Mouse (Mus musculus) myocyte (in vitro differentiated cells): ENCODE data around the gene Exosc2. TPM values are rescaled to one million over a fixed set of nuclear protein-coding genes. Genes with fewer than 3 reads are reported as not detected.

ENCODE experiments used
- H3K27me3 ChIP-seq: one replicate; pipeline ENCODE4 v1.6.1; 2011; ENCODE audit not compliant: control insufficient read depth, insufficient read depth, insufficient read length
- H3K36me3 ChIP-seq: one replicate; pipeline ENCODE4 v1.6.1; 2011; ENCODE audit not compliant: control insufficient read depth, insufficient read depth
- H3K4me2 ChIP-seq: one replicate; pipeline ENCODE4 v1.6.1; 2011; ENCODE audit warnings: low read depth, control low read depth
- H3K4me3 ChIP-seq: one replicate; pipeline ENCODE4 v1.5.1; 2011; ENCODE audit warnings: mild to moderate bottlenecking, control low read depth, moderate library complexity
- H3K79me2 ChIP-seq: one replicate; pipeline ENCODE4 v1.6.1; 2011; ENCODE audit not compliant: control insufficient read depth, insufficient read depth
- H3ac ChIP-seq: one replicate; pipeline ENCODE4 v1.6.1; 2011; ENCODE audit not compliant: control insufficient read depth, insufficient read length
- CEBPB ChIP-seq: IDR thresholded peaks from 2 replicates; pipeline ENCODE4 v1.6.1; 2011; ENCODE audit warnings: mild to moderate bottlenecking, moderate library complexity; ENCODE audit not compliant: poor library complexity, insufficient read depth, severe bottlenecking
- E2F4 ChIP-seq: IDR thresholded peaks from one replicate; pipeline ENCODE4 v1.6.1; 2011; ENCODE audit warnings: mild to moderate bottlenecking, control low read depth, moderate library complexity; ENCODE audit not compliant: insufficient read depth
- MAX ChIP-seq: IDR thresholded peaks from one replicate; pipeline ENCODE4 v1.6.1; 2011; ENCODE audit warnings: low read depth, mild to moderate bottlenecking, control low read depth
- MYOD1 ChIP-seq, 3 experiments: IDR thresholded peaks; one replicate each; pipeline ENCODE4 v1.6.1; 2011; ENCODE audit warnings: control low read depth in 2 of 3, low read depth in 2 of 3, mild to moderate bottlenecking in 2 of 3, moderate library complexity in 1 of 3; ENCODE audit not compliant: insufficient read length in 2 of 3, control insufficient read depth in 1 of 3
- MYOG ChIP-seq, 3 experiments: IDR thresholded peaks; one replicate each; pipeline ENCODE4 v1.6.1; 2011; ENCODE audit warnings: control low read depth in 2 of 3, low read depth in 2 of 3, mild to moderate bottlenecking in 2 of 3; ENCODE audit not compliant: insufficient read length in 2 of 3, control insufficient read depth in 1 of 3, insufficient read depth in 1 of 3
- POLR2A ChIP-seq: IDR thresholded peaks from one replicate; pipeline ENCODE4 v1.6.1; 2011; ENCODE audit warnings: low read depth, mild to moderate bottlenecking, control low read depth, moderate library complexity; ENCODE audit not compliant: insufficient read length
- POLR2AphosphoS2 ChIP-seq: IDR thresholded peaks from one replicate; pipeline ENCODE4 v1.6.1; 2011; ENCODE audit warnings: low read depth, control low read depth; ENCODE audit not compliant: insufficient read length
- REST ChIP-seq: IDR thresholded peaks from one replicate; pipeline ENCODE4 v1.6.1; 2011; ENCODE audit warnings: mild to moderate bottlenecking, control low read depth, moderate library complexity; ENCODE audit not compliant: insufficient read depth, insufficient read length
- SRF ChIP-seq: IDR thresholded peaks from one replicate; pipeline ENCODE4 v1.6.1; 2011; ENCODE audit warnings: low read depth; ENCODE audit not compliant: control insufficient read depth, insufficient read length
- TCF12 ChIP-seq: IDR thresholded peaks from one replicate; pipeline ENCODE4 v1.6.1; 2011; ENCODE audit warnings: mild to moderate bottlenecking, control low read depth; ENCODE audit not compliant: poor library complexity, insufficient read depth, severe bottlenecking
- TCF3 ChIP-seq: IDR thresholded peaks from one replicate; pipeline ENCODE4 v1.6.1; 2011; ENCODE audit warnings: low read depth, control low read depth; ENCODE audit not compliant: insufficient read length
- USF1 ChIP-seq: IDR thresholded peaks from one replicate; pipeline ENCODE4 v1.6.1; 2011; ENCODE audit warnings: low read depth, mild to moderate bottlenecking, control low read depth, moderate library complexity
- polyA plus RNA-seq: library from polyadenylated mRNA; unstranded; fragments of >200 nt; fragmentation: generic; extraction: Trizol; gene quantifications from one replicate; pipeline ENCODE4 v1.2.1, GENCODE M21; 2012; ENCODE audit warnings: missing spikeins

Exosc2 gene
- polyA plus RNA-seq, 1 experiment = 25.4 TPM

GRCm38 (mm10) chr2:31724730-31725490 lies 54.4 kb downstream of the Exosc2 start:
- Histone ChIP-seq H3K4me2 (no peak overlapping the region), H3K36me3 (no peaks in the 10 kb centered on the region)
- TF ChIP-seq TCF3 = no peak
- TF ChIP-seq MYOG (IDR thresholded peaks at IDR 0.05; ENCODE audit: control insufficient read depth in 1 of 3, insufficient read depth in 1 of 3, insufficient read length in 2 of 3, low read depth in 2 of 3) = no peak
- no peak for TF ChIP-seq POLR2A
- TF ChIP-seq POLR2AphosphoS2 = no peak
- no peak for TF ChIP-seq SRF
- TF ChIP-seq MAX = no peak
- TF ChIP-seq E2F4 = no peak
- TF ChIP-seq REST = no peak
- no peak for TF ChIP-seq MYOD1 (IDR thresholded peaks at IDR 0.05; ENCODE audit: control insufficient read depth in 1 of 3, insufficient read length in 2 of 3, low read depth in 2 of 3)
- no peak for TF ChIP-seq USF1

GRCm38 (mm10) chr2:31727576-31728277 lies 57.2 kb downstream of the Exosc2 start:
- H3K79me2 ChIP-seq = peaks cover 4% of the 10 kb centered on the region
- TF ChIP-seq TCF12 = no peak
- no peak overlapping the region for H3K4me3 ChIP-seq
- no peak overlapping the region for H3ac ChIP-seq
- no peak overlapping the region for H3K4me2 ChIP-seq
- H3K27me3 ChIP-seq = no peaks in the 10 kb centered on the region
- H3K36me3 ChIP-seq = no peaks in the 10 kb centered on the region

More at GRCm38 (mm10) chr2:31724730-31725490, 54.4 kb downstream of the Exosc2 start:
- Histone ChIP-seq H3ac (no peak overlapping the region), H3K79me2 (peaks cover 4% of the 10 kb centered on the region), H3K4me3 (no peak overlapping the region), H3K27me3 (no peaks in the 10 kb centered on the region)

- H3K27me3 ChIP-seq = no peaks in the 10 kb centered on the region
- H3K79me2 ChIP-seq = no peaks in the 10 kb centered on the region
- no peaks in the 10 kb centered on the region for H3K36me3 ChIP-seq
- H3ac ChIP-seq = no peak overlapping the region
- no peak overlapping the region for H3K4me2 ChIP-seq
- H3K4me3 ChIP-seq = no peak overlapping the region
- TF ChIP-seq TCF3 (no peak), MYOG (IDR thresholded peaks at IDR 0.05; ENCODE audit: control insufficient read depth in 1 of 3, insufficient read depth in 1 of 3, insufficient read length in 2 of 3, low read depth in 2 of 3) (no peak), CEBPB (no peak), POLR2AphosphoS2 (no peak), TCF12 (no peak), POLR2A (no peak), MYOD1 (IDR thresholded peaks at IDR 0.05; ENCODE audit: control insufficient read depth in 1 of 3, insufficient read length in 2 of 3, low read depth in 2 of 3) (no peak)
Measured at GRCm38 (mm10) chr2:31730640-31731039, 60.1 kb downstream of the Exosc2 start.

Other genes starting within 250 kb of the Exosc2 start
- 71.5 TPM for gene Ass1, start 200.5 kb upstream of the Exosc2 start, polyA plus RNA-seq
- 20.4 TPM for gene Fubp3, start 98.1 kb upstream of the Exosc2 start, polyA plus RNA-seq
- gene Prdm12, start 30.7 kb upstream of the Exosc2 start, polyA plus RNA-seq = not detected
- 28.0 TPM for gene Abl1, start 17.7 kb downstream of the Exosc2 start, polyA plus RNA-seq
- 1.5 TPM for gene Qrfp, start 139.9 kb downstream of the Exosc2 start, polyA plus RNA-seq
- gene Fibcd1, start 175.3 kb downstream of the Exosc2 start, polyA plus RNA-seq = 0.13 TPM
- gene Lamc3, start 216.6 kb downstream of the Exosc2 start, polyA plus RNA-seq = 0.22 TPM